Mouse (Mus musculus): ENCODE data around the gene Ttc23. TPM values are rescaled to one million over a fixed set of nuclear protein-coding genes. Genes with fewer than 3 reads are reported as not detected.

Ttc23 gene
- total and polyA plus RNA-seq, 3 experiments: 0.42 to 4.8 TPM; not detected in 1

DNA sequence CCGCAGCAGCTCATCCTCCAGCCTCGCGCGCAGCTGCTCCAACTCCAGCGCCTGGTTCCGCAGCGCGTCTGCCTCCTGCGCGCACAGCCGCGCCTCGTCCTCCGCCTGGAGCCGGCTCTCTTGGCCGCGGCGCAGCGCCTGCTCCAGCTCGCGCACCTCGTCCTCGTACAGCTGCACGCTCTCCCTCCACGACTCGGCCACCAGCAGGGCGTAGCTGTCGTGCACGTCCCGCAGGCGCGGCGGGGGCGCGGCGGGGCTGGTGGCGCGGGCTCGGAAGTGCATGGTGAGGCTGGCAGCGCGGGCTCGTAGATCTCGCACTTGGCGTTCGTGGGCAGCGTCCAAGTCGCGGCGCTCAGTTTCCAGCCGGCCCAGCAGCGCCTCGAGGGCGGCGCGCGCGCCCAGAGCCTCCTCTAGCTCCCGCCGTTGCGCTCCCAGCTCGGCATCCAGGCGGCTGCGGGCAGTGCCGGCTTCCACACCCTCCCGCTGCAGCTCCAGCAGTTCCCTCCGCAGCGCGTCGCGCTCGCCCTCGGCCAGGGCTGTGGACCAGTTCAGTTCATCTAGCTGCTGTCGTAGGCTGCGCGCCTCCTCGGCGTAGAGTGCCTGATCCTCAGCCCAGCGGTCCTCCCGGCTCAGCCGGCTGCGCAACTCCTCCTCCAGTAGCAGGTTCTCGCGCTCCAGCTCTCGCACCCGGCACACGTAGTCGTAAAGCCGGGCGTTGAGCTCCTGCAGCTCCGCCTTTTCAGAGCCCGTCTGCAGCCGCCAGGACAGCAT is 111.8 kb downstream of the Ttc23 start:
- no peak for DNase-seq (ENCODE audit: low read depth, low spot score)
- H3K4me1 ChIP-seq (ENCODE audit: control insufficient read depth in 1 of 2, insufficient read depth in 2 of 2, low read length in 2 of 2): no peaks in the 10 kb centered on the region
- H3K27me3 ChIP-seq (ENCODE audit: control insufficient read depth in 1 of 2, insufficient read depth in 2 of 2, low read length in 2 of 2): no peaks in the 10 kb centered on the region
- H3K9ac ChIP-seq (ENCODE audit: control insufficient read depth, low read depth, low read length, poor library complexity, severe bottlenecking): no peak overlapping the region
- no peak overlapping the region for H3K27ac ChIP-seq (ENCODE audit: control insufficient read depth, low read depth, low read length)
- TF ChIP-seq JUND (IDR thresholded peaks at IDR 0.05; ENCODE audit: low read depth, low read length) (no peak), POLR2A (IDR thresholded peaks at IDR 0.05; ENCODE audit: control insufficient read depth in 1 of 2, insufficient read depth in 1 of 2, low read depth in 1 of 2, low read length in 2 of 2, poor library complexity in 1 of 2) (no peak), E2F4 (IDR thresholded peaks at IDR 0.05; ENCODE audit: borderline replicate concordance, low read depth, low read length) (no peak), MYB (IDR thresholded peaks at IDR 0.05; ENCODE audit: low read depth, low read length) (no peak), NRF1 (IDR thresholded peaks at IDR 0.05; ENCODE audit: insufficient read depth, low read depth, low read length, poor library complexity, severe bottlenecking) (no peak), SMC3 (IDR thresholded peaks at IDR 0.05; ENCODE audit: low read depth, low read length) (no peak), TBP (IDR thresholded peaks at IDR 0.05; ENCODE audit: low read depth, low read length) (no peak), MXI1 (IDR thresholded peaks at IDR 0.05; ENCODE audit: low read depth, low read length) (no peak), MEF2A (IDR thresholded peaks at IDR 0.05; ENCODE audit: extremely low read depth, insufficient replicate concordance, low read depth, low read length, poor library complexity, severe bottlenecking) (no peak), HCFC1 (IDR thresholded peaks at IDR 0.05; ENCODE audit: low read depth, low read length) (no peak), RAD21 (IDR thresholded peaks at IDR 0.05; ENCODE audit: low read depth, low read length) (no peak), NELFE (IDR thresholded peaks at IDR 0.05; ENCODE audit: low read depth, low read length) (no peak), USF2 (IDR thresholded peaks at IDR 0.05; ENCODE audit: borderline replicate concordance in 1 of 2, insufficient read depth in 1 of 2, low read depth in 1 of 2, low read length in 2 of 2) (no peak), USF1 (IDR thresholded peaks at IDR 0.05; ENCODE audit: low read depth, low read length) (no peak), GATA1 (IDR thresholded peaks at IDR 0.05; ENCODE audit: low read depth, low read length) (no peak), CHD2 (IDR thresholded peaks at IDR 0.05; ENCODE audit: low read length) (no peak), ELF1 (IDR thresholded peaks at IDR 0.05; ENCODE audit: low read depth, low read length) (no peak), ZC3H11A (IDR thresholded peaks at IDR 0.05; ENCODE audit: low read depth, low read length) (no peak), EP300 (IDR thresholded peaks at IDR 0.05; ENCODE audit: low read depth in 1 of 2, low read length in 2 of 2) (no peak), UBTF (IDR thresholded peaks at IDR 0.05; ENCODE audit: borderline replicate concordance, insufficient read depth, low read depth, low read length) (no peak)
- no peaks in the 10 kb centered on the region for H3K79me2 ChIP-seq (ENCODE audit: control insufficient read depth, insufficient read depth, low read length, poor library complexity)
- H3K36me3 ChIP-seq (ENCODE audit: control insufficient read depth in 1 of 2, insufficient read depth in 2 of 2, low read length in 2 of 2): no peaks in the 10 kb centered on the region
- H3K4me3 ChIP-seq (ENCODE audit: control insufficient read depth in 1 of 2, insufficient read depth in 1 of 2, low read depth in 2 of 2, low read length in 2 of 2): no peak overlapping the region
- H3K9me3 ChIP-seq (replicated peaks; ENCODE audit: insufficient read depth, low read length): no peaks in the 10 kb centered on the region
